Mouse (Mus musculus): ENCODE data around the gene Fbxl16.

DNA sequence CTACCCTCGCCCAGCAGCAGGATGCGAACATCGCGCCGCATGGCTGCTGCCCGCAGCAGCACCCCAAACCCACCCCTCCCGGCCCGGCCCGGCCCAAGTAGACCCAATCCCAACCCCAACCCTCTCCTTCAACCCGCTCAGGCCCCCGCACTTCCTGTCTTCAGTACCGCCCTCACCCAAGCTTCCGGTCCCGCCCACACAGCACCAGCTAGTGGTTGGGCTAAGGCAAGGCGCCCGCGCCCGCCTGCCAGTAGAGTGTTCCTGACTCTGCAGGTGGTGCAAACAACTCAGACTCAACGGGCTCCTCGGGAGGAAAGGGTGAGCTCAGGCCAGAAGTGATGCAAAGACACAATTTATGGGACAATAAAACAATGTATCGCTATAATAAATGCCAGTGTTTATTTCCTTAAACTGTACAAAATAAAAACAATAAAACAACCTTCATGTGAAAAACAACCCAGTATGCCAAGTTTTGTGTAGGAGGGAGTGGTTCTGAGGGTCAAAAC lies 35.6 kb downstream of the Fbxl16 start, which contains the start of gene Rhot2:
- TF ChIP-seq CTCF (IDR thresholded peaks at IDR 0.05): peak; percentile 70
- TF ChIP-seq POLR2A (IDR thresholded peaks at IDR 0.05; ENCODE audit: insufficient read depth, low read depth, low read length): no peak; the same call in none of the 2 replicates
- 0 out of 2 replicates have a peak, but pooled peaks have one; percentile 55 for TF ChIP-seq EP300 (IDR thresholded peaks at IDR 0.05; ENCODE audit: insufficient read depth, low read depth, low read length)

Data from heart, adult 2 months (tissue).